Mouse (Mus musculus) forebrain, embryonic 15.5 days (tissue): ENCODE results near the gene Eng. TPM values are rescaled to one million over a fixed set of nuclear protein-coding genes. Genes with fewer than 3 reads are reported as not detected.

ENCODE experiments used
- ATAC-seq: fragments of 200-750 bp; cut with Nextera tagmentation; replicated peaks from 2 replicates; pipeline ENCODE4 v1.8.0; 2017; ENCODE audit warnings: mild to moderate bottlenecking, moderate TSS enrichment, moderate library complexity
- H3K27ac ChIP-seq: fragments of 300-500 bp; sonication (generic); replicated peaks from 2 replicates; pipeline ENCODE4 v1.5.1; 2015; ENCODE audit warnings: mild to moderate bottlenecking, inconsistent platforms
- H3K27me3 ChIP-seq: fragments of 300-500 bp; sonication (generic); 2 replicates; pipeline ENCODE4 v1.6.1; 2015; ENCODE audit warnings: inconsistent platforms
- H3K36me3 ChIP-seq: fragments of 300-500 bp; sonication (generic); 2 replicates; pipeline ENCODE4 v1.6.1; 2015; ENCODE audit warnings: mild to moderate bottlenecking, inconsistent platforms
- H3K4me1 ChIP-seq: fragments of 300-500 bp; sonication (generic); 2 replicates; pipeline ENCODE4 v1.6.1; 2015; ENCODE audit warnings: inconsistent platforms
- H3K4me2 ChIP-seq: fragments of 300-500 bp; sonication (generic); replicated peaks from 2 replicates; pipeline ENCODE4 v1.6.1; 2015; ENCODE audit warnings: mild to moderate bottlenecking, inconsistent platforms
- H3K4me3 ChIP-seq: fragments of 300-500 bp; sonication (generic); 2 replicates; pipeline ENCODE4 v1.5.1; 2015; ENCODE audit warnings: mild to moderate bottlenecking, inconsistent platforms
- H3K9ac ChIP-seq: fragments of 300-500 bp; sonication (generic); replicated peaks from 2 replicates; pipeline ENCODE4 v1.6.1; 2015; ENCODE audit warnings: mild to moderate bottlenecking, inconsistent platforms
- H3K9me3 ChIP-seq: fragments of 300-500 bp; sonication (generic); 2 replicates; pipeline ENCODE4 v1.6.1; 2016; ENCODE audit warnings: inconsistent platforms
- WGBS: fragments of 180-500 bp; shearing (Covaris S2); methylation state at CpG from one replicate; pipeline ENCODE4 v1.1.7; 2015; ENCODE audit warnings: mixed read lengths; 5-methylcytosine and 5-hydroxymethylcytosine counted together
- polyA plus RNA-seq: library from polyadenylated mRNA; unstranded; fragments of >200 nt; fragmentation: Nextera tagmentation; extraction: Ambion mirVana; gene quantifications from 2 replicates; pipeline ENCODE4 v1.2.1, GENCODE M21; 2015

The Eng gene
- polyA plus RNA-seq, 1 experiment from 2014 or later: 23.4 TPM

DNA sequence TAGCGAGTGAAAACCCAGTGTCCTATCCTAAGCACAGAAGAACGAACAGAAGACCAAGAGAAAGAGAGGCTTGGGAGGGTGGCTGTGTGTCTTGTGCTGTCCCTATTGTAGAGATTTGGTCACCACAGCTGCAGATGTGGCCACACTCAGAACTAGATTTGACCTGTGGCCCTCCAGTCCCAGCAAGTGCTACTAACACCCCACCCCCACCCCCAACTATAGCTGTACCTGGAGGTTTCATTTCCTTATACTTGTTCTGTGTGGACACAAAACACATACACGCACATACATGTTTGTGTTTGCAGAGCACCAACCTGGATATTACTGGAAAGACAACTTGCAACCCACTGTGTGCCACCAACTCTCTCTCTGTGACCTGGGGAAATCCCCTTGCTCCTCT is 73.7 kb downstream of the Eng start:
- Histone ChIP-seq H3K27ac (no peak overlapping the region), H3K4me3 (no peak overlapping the region), H3K9ac (no peak overlapping the region), H3K27me3 (no peaks in the 10 kb centered on the region), H3K4me2 (no peak overlapping the region), H3K4me1 (0 out of 2 replicates have a peak, but pooled peaks cover 7% of the 10 kb centered on the region), H3K9me3 (no peaks in the 10 kb centered on the region), H3K36me3 (no peaks in the 10 kb centered on the region)
- no peak for ATAC-seq
- WGBS: 94% methylated on average over 3 of the region's 3 CpGs

DNA sequence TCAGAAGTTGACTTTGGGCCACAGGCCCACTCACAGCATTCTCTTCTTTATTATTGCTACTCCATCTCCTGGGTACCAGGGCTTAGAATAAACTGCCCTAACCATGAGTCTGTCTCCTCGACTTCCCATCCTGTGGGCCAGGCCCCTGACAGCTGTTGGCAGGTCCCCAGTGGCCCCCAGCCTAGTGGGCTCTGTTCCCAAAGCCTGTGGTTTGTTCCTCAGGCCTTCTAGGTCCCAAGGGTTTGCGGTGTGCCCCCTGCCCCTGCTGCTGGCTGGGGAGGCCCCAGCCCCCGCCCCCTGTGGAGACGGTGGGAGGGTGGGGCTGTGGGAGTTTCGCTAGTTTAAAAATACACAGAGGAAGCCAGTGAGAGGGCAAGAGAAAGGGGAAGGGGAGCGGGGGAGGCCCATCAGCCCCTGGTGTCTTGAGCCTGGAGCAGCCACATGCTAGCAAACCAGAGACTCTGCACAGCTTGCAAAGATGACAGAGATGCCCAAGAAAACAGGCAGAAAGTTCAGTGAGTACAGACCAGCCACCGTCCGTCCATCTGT is 74.4 kb downstream of the Eng start, which contains the start of gene Sh2d3c:
Gene Sh2d3c (plus strand): TSS at position 375 of the 549 bp plus-strand sequence.
- no peaks in the 10 kb centered on the region for H3K36me3 ChIP-seq
- H3K9ac ChIP-seq: 0 out of 2 replicates have a peak within 1 kb of the TSS, but pooled peaks have one; percentile 7
- no peak within 1 kb of the TSS for H3K4me2 ChIP-seq
- 55% methylated on average over 8 of the region's 8 CpGs for WGBS
- H3K4me1 ChIP-seq: 0 out of 2 replicates have a peak, but pooled peaks cover 7% of the 10 kb centered on the region
- H3K27me3 ChIP-seq: no peaks in the 10 kb centered on the region
- H3K4me3 ChIP-seq: no peak within 1 kb of the TSS
- no peak within 1 kb of the TSS for H3K27ac ChIP-seq
- H3K9me3 ChIP-seq: no peaks in the 10 kb centered on the region
- ATAC-seq: no peak

DNA sequence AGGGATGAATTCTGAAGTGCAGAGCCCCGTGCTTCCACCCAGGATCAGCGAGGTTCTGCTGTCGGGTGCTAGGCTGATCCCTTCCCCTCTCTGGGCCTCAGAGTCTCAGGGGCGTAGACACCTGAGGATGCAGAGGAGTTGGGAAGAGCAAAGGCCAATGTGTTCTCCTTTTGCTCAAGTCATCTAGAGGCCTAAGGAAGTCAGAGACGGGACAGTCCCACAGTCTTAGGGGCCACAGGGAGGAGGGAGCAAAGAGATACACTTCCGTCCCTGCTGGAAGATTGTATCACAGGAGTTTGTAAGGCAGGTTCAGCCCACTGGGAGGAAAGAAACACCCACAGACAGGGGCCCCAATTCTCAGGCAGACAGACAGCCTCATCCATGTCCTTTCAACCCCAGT is 75.7 kb downstream of the Eng start:
- no peaks in the 10 kb centered on the region for H3K36me3 ChIP-seq
- H3K4me1 ChIP-seq: peaks cover 8% of the 10 kb centered on the region
- no peak overlapping the region for H3K9ac ChIP-seq
- no peaks in the 10 kb centered on the region for H3K9me3 ChIP-seq
- 66% methylated on average over 6 of the region's 6 CpGs for WGBS
- no peak overlapping the region for H3K4me2 ChIP-seq
- H3K27me3 ChIP-seq: no peaks in the 10 kb centered on the region
- no peak for ATAC-seq
- H3K4me3 ChIP-seq: no peak overlapping the region
- H3K27ac ChIP-seq: no peak overlapping the region

DNA sequence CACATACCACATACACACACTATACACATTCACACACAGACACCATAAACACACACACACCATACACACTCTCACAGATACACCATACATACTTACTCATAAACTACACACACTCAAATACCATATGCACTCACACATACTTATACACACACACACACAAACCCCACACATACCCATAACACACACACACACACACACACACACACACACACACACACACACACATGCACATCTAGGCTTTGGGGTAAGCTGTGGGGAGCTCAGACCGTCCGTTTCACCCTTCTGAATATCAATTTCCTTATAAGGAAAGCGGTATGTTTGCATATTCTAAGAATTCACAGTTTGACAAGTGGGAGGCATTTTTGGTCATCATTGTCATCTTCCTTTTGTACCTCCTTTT is 76.2 kb downstream of the Eng start:
- Histone ChIP-seq H3K4me3 (no peak overlapping the region), H3K4me2 (no peak overlapping the region), H3K27me3 (no peaks in the 10 kb centered on the region), H3K9me3 (no peaks in the 10 kb centered on the region), H3K27ac (no peak overlapping the region), H3K9ac (no peak overlapping the region), H3K36me3 (no peaks in the 10 kb centered on the region), H3K4me1 (peaks cover 10% of the 10 kb centered on the region)
- no peak for ATAC-seq
- 75% methylated on average over 3 of the region's 3 CpGs for WGBS

DNA sequence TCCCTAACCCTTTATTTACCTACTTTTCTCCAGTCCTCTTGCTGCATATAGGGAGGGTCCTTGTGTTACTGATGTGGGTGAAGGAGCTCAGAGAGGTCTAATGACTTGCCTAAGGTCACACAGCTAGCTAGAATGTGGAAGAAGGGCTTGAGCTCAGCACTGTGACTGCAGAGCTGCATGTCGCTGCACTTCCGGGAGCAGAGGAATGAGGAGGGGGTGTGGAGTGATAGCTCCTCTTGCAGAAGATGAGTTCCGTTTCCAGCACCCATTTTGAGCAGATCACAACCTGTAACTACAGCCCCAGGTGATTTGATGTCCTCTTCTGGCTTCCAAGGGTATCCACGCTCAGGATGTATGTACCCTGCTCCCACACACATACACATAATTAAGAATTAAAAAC is 77.8 kb downstream of the Eng start:
- H3K4me1 ChIP-seq: peaks cover 7% of the 10 kb centered on the region
- no peak overlapping the region for H3K4me2 ChIP-seq
- no peaks in the 10 kb centered on the region for H3K9me3 ChIP-seq
- H3K27ac ChIP-seq: no peak overlapping the region
- no peaks in the 10 kb centered on the region for H3K36me3 ChIP-seq
- no peak overlapping the region for H3K4me3 ChIP-seq
- WGBS: 74% methylated on average over 4 of the region's 4 CpGs
- H3K9ac ChIP-seq: no peak overlapping the region
- no peaks in the 10 kb centered on the region for H3K27me3 ChIP-seq
- ATAC-seq: no peak

DNA sequence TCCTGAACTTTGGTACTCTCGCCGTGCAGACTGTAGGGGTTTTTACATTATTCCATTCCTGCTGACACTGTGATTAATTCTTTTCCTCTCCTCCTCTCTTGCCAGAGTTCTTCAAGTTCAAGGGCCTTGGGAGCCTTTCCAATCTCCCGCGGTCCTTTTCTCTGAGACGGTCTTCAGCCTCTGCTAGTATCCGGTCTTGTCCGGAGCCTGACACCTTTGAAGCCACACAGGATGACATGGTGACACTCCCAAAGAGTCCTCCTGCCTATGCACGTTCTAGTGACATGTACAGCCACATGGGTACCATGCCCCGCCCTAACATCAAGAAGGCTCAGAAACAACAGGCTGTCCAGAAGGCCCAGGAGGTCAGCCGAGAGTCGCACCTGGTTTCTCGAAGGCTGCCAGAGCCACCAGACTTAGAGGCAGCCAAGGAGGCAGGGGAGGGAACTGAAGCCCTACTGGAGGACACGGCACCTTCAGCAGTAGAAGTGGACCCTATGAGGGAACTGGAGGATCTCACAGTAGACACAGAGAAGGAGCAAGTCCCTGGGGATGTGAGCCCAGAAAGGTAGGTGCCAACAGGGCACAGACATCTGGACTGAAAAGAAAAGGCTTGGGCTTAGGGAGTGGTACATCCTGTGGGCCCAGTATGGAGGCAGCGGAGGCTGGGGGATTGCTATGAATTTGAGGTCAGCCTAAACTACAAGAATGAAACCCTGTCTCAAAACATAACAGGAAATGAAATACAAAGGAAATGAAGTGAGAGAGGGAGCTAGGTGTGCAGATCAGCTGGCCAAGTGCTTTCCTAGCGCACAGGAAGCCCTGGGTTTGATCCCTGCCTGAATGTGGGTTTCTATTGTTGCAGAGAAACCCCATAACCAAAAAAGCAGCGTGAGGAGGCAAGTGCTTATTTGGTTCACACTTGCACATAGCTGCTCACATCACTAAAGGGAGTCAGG is 78.7 kb downstream of the Eng start:
- no peak for ATAC-seq

DNA sequence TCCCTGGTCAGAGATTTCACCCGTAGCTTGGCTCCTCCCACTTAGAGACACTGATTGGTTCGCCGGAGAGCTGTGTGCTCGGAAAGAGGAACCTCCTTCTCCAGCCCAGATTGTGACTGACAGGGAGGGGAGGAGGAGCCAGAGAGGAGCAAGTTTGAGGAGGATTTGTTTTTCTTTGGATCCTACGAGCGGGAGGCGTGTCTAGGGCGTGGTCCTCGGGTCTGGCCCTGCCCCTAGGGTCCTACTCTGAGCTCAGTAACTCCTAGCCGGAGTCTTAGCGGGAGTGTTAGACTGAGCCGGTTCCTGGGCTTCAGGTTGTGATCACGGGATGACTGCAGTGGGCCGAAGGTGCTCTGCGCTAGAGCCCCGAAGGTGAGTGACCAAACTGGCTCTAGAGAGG is 81.0 kb downstream of the Eng start:
- H3K36me3 ChIP-seq: no peaks in the 10 kb centered on the region
- ATAC-seq: peak; percentile 97
- H3K4me2 ChIP-seq: peak overlapping the region; percentile 46
- peak overlapping the region; percentile 29; the same call in 1 of the 2 replicates for H3K9ac ChIP-seq
- under 1% methylated on average over 16 of the region's 16 CpGs for WGBS
- H3K27me3 ChIP-seq: no peaks in the 10 kb centered on the region
- no peaks in the 10 kb centered on the region for H3K9me3 ChIP-seq
- H3K4me3 ChIP-seq: peak overlapping the region; percentile 31
- no peak overlapping the region for H3K27ac ChIP-seq
- H3K4me1 ChIP-seq: peaks cover 4% of the 10 kb centered on the region

More for the DNA sequence above, 78.7 kb downstream of the Eng start:
- WGBS: 82% methylated on average over 16 of the region's 16 CpGs
- Histone ChIP-seq H3K4me2 (no peak overlapping the region), H3K27me3 (no peaks in the 10 kb centered on the region), H3K4me1 (peaks cover 7% of the 10 kb centered on the region), H3K9ac (no peak overlapping the region), H3K36me3 (no peaks in the 10 kb centered on the region), H3K27ac (no peak overlapping the region), H3K9me3 (no peaks in the 10 kb centered on the region), H3K4me3 (no peak overlapping the region)

DNA sequence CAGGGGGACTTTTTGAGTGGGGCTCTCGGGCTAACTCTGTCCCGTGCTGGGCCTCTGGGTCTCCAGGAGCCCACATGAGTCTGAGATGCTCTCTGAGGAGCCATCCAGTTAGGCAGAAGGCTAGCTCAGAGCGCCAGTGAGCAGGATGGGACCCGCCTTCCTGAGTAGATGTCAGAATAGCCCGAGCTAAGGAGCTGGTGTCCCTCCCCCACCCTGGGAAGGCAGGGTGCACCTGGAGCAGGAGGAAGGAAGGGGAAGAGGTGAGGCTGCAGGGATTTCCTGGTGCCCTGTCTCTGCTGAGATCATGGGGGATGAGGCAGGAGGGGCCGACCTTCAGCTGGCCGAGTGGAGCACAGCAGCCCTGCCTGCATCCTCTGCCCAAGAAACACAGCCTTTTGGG is 82.1 kb downstream of the Eng start:
- peaks cover 4% of the 10 kb centered on the region for H3K4me1 ChIP-seq
- ATAC-seq: no peak
- 61% methylated on average over 7 of the region's 7 CpGs for WGBS
- no peaks in the 10 kb centered on the region for H3K36me3 ChIP-seq
- H3K4me3 ChIP-seq: 0 out of 2 replicates have a peak overlapping the region, but pooled peaks have one; percentile 9
- H3K9me3 ChIP-seq: no peaks in the 10 kb centered on the region
- 0 out of 2 replicates have a peak overlapping the region, but pooled peaks have one; percentile 7 for H3K9ac ChIP-seq
- no peaks in the 10 kb centered on the region for H3K27me3 ChIP-seq
- no peak overlapping the region for H3K4me2 ChIP-seq
- H3K27ac ChIP-seq: no peak overlapping the region

DNA sequence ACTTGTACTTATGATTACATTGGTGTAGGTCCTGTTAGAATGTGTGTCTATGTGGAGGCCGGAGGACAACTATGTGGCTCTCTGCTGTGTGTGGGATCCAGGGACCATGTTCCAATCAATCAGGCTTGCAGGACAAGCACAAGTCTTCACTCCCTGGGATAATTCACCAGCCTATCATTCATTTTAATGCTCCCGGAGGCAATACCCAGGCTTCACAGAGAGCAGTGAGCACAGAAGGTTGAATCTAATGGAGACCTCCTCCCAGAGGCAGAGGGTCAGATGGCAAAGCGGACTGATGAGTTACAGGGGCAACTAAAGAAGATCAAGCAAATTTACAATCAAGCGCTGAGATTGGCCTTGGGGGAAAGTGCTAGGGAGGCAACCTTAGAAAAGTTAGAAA is 83.2 kb downstream of the Eng start:
- no peaks in the 10 kb centered on the region for H3K9me3 ChIP-seq
- peaks cover 4% of the 10 kb centered on the region for H3K4me1 ChIP-seq
- H3K27ac ChIP-seq: no peak overlapping the region
- no peaks in the 10 kb centered on the region for H3K27me3 ChIP-seq
- ATAC-seq: no peak
- no peak overlapping the region for H3K4me2 ChIP-seq
- H3K4me3 ChIP-seq: no peak overlapping the region
- 88% methylated on average over 4 of the region's 4 CpGs for WGBS
- no peaks in the 10 kb centered on the region for H3K36me3 ChIP-seq
- H3K9ac ChIP-seq: no peak overlapping the region

DNA sequence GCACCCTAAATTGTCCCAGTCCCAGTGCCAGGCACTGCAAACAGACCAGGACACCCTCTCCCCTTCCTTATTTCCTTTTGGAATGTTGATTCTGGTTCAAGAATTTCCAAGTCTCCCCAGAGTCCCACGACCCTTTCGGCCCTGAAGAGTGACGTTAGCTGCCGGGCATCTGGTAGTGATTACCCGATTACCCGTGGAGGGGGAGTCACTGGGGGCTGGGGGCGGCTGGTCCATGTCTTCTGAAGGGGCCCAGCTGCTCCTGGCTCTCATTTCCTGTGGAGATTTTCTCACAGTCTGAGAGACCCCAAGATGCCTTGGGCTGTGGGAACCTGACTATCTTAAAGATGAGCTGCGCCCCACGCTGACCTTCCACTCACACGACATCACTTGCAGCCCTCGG is 84.5 kb downstream of the Eng start:
- Histone ChIP-seq H3K4me1 (peaks cover 4% of the 10 kb centered on the region), H3K27me3 (no peaks in the 10 kb centered on the region), H3K9ac (no peak overlapping the region), H3K36me3 (no peaks in the 10 kb centered on the region), H3K4me3 (no peak overlapping the region), H3K9me3 (no peaks in the 10 kb centered on the region), H3K4me2 (no peak overlapping the region), H3K27ac (no peak overlapping the region)
- 60% methylated on average over 11 of the region's 11 CpGs for WGBS
- no peak for ATAC-seq

DNA sequence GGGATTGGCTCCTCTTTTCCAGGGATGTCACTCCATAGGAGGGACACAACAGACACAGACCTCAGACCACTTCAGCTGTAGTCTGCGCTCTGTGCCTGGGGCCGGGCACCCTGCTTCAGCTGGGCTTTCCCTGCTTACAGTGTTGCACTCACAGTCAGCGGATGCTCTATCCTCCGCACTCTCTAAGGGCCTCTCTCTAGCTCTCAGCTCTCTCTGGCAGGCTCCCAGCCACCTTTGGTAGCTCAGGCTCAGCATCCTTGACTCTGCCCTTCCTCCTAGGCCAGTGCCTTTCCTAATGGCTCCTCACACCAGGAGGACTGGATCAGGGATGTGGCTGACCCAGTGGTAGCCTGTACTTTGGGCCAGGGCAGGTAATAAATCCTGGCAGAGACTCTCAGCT is 85.5 kb downstream of the Eng start:
- no peaks in the 10 kb centered on the region for H3K36me3 ChIP-seq
- H3K27me3 ChIP-seq: no peaks in the 10 kb centered on the region
- H3K27ac ChIP-seq: no peak overlapping the region
- peaks cover 3% of the 10 kb centered on the region for H3K4me1 ChIP-seq
- no peak overlapping the region for H3K4me2 ChIP-seq
- no peak for ATAC-seq
- WGBS: 70% methylated on average over 4 of the region's 4 CpGs
- no peak overlapping the region for H3K9ac ChIP-seq
- H3K4me3 ChIP-seq: no peak overlapping the region
- H3K9me3 ChIP-seq: no peaks in the 10 kb centered on the region
